Mouse (Mus musculus) heart, postnatal 0 days (tissue): ENCODE results near the gene Wee1. TPM values are rescaled to one million over a fixed set of nuclear protein-coding genes. Genes with fewer than 3 reads are reported as not detected.

Experiments used
- ATAC-seq: fragments of 200-750 bp; cut with Nextera tagmentation; 2 replicates; pipeline ENCODE4 v1.8.0; 2017; ENCODE audit warnings: low read depth, moderate number of reproducible peaks, moderate library complexity; ENCODE audit not compliant: insufficient read depth
- DNase-seq: peaks from one replicate; pipeline ENCODE4 v3.0.0-alpha.2; 2016; ENCODE audit warnings: low spot score
- H3K27ac ChIP-seq: fragments of 300-500 bp; sonication (generic); 2 replicates; pipeline ENCODE4 v1.5.1; 2014; ENCODE audit warnings: low read depth, mild to moderate bottlenecking
- H3K27me3 ChIP-seq: fragments of 300-500 bp; sonication (generic); 2 replicates; pipeline ENCODE4 v1.6.1; 2014; ENCODE audit warnings: low read length, mixed read lengths; ENCODE audit not compliant: control insufficient read depth, insufficient read depth
- H3K36me3 ChIP-seq: fragments of 300-500 bp; sonication (generic); replicated peaks from 2 replicates; pipeline ENCODE4 v1.6.1; 2014; ENCODE audit warnings: low read length, mixed read lengths; ENCODE audit not compliant: control insufficient read depth, insufficient read depth
- H3K4me1 ChIP-seq: fragments of 300-500 bp; sonication (generic); 2 replicates; pipeline ENCODE4 v1.6.1; 2014; ENCODE audit warnings: antibody characterized with exemption; ENCODE audit not compliant: control insufficient read depth, insufficient read depth
- H3K4me2 ChIP-seq: fragments of 300-500 bp; sonication (generic); 2 replicates; pipeline ENCODE4 v1.6.1; 2014; ENCODE audit warnings: low read depth, mild to moderate bottlenecking, low read length, moderate library complexity
- H3K4me3 ChIP-seq: fragments of 300-500 bp; sonication (generic); 2 replicates; pipeline ENCODE4 v1.5.1; 2014; ENCODE audit warnings: low read depth, low read length
- H3K9ac ChIP-seq: fragments of 300-500 bp; sonication (generic); replicated peaks from 2 replicates; pipeline ENCODE4 v1.6.1; 2014; ENCODE audit warnings: low read depth, low read length, mixed read lengths
- H3K9me3 ChIP-seq: fragments of 300-500 bp; sonication (generic); replicated peaks from 2 replicates; pipeline ENCODE4 v1.6.1; 2016; ENCODE audit warnings: low read length; ENCODE audit not compliant: control insufficient read depth
- CTCF ChIP-seq: IDR thresholded peaks from 2 replicates; pipeline ENCODE4 v1.5.1; 2016; ENCODE audit warnings: antibody characterized with exemption, control low read depth, low read depth
- EP300 ChIP-seq: IDR thresholded peaks from 2 replicates; pipeline ENCODE4 v1.6.1; 2016; ENCODE audit warnings: antibody characterized with exemption, low read depth
- WGBS: fragments of 180-500 bp; shearing (Covaris S2); extraction: QIAGEN DNeasy Blood & Tissue Kit; methylation state at CpG from one replicate; pipeline ENCODE4 v1.1.7; 2014; 5-methylcytosine and 5-hydroxymethylcytosine counted together
- polyA plus RNA-seq: library from polyadenylated mRNA; unstranded; fragments of >200 nt; fragmentation: Nextera tagmentation; extraction: Ambion mirVana; gene quantifications from 2 replicates; pipeline ENCODE4 v1.2.1, GENCODE M21; 2015
- total RNA-seq: library from RNA; depleted of rRNA; stranded (reverse); fragments of >200 nt; gene quantifications from 2 replicates; pipeline ENCODE4 v1.2.3, GENCODE M21; 2014; ENCODE audit warnings: low replicate concordance; rRNA removed

Gene Wee1
- total RNA-seq, result 21.4 and 27.9 TPM in 2 replicates
- 17.2 and 20.3 TPM in 2 replicates for polyA plus RNA-seq

DNA sequence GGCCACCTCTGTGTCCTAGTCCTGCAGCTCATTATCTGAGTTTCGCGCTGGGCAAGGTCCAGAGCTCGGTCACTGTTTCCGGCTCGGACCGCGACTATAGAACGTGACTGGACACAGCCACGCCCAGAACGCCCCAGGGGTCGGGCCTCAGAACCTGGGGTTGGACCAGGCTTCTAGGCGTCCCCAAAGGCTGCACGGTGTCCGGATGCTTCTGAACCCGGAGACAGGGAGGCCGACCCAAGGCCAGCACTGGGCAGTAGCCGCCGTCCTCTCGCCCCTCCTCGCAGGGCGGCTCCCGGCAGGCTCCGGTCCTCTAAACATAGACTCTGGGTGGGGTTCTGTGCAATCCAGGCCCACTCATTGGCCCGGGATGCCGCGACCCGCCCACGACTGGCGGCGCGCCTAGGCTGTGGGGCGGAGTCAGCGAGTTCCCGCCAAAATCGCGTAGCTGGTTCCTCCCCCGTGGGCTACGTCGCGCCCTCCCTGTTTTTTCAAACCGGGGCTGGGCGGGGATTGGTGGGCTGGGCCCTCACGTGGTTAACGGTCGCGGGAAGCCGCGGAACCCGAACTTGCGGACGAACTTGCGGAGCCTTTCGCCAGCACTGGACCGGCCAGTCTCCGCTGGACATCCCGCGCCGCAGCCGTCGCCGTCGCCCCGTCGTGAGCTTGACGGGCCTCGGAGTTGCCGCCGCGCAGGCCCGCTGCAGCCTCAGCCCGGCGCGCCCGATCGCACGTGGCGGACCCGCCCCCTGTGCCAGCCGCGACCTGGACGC, at the start of gene Wee1:
TSS of gene Wee1 (plus strand) at position 531 of the 773 bp plus-strand sequence.
- ATAC-seq, result peak; percentile 93
- TF ChIP-seq EP300, result peak; percentile 85
- TF ChIP-seq CTCF, result no peak
- under 1% methylated on average over 81 of the region's 81 CpGs for WGBS

DNA sequence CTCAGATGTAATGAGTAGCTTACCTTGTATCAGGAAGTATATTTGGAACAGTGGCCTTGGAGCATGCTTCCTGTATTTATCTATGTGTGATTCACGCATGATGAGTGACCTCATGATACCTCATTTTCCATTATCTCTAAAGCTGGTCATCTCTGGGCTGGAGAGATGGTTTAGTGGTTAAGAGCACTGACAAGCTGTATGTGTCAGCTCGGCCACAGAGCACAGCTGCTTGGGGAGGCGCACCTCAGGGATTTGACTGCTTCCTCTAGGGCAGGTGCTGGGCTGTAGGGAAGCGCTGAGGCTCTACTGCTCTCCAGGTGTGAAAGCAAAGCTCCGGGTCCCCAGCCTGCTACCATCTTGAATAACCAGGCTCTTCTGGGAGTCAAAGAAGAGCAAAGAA, 43.7 kb upstream of the Wee1 start:
- ATAC-seq, result no peak
- Histone ChIP-seq H3K4me3 (no peak overlapping the region), H3K27ac (no peak overlapping the region), H3K4me1 (no peaks in the 10 kb centered on the region), H3K9ac (no peak overlapping the region), H3K9me3 (no peaks in the 10 kb centered on the region), H3K36me3 (peaks cover 95% of the 10 kb centered on the region), H3K4me2 (no peak overlapping the region), H3K27me3 (no peaks in the 10 kb centered on the region)
- WGBS, result 86% methylated on average over 5 of the region's 5 CpGs
- TF ChIP-seq EP300 (no peak), CTCF (no peak)
- no peak for DNase-seq

More for the DNA sequence above, at the start of gene Wee1:
- Histone ChIP-seq H3K9me3 (no peaks in the 10 kb centered on the region), H3K27me3 (no peaks in the 10 kb centered on the region), H3K9ac (peak within 1 kb of the TSS; percentile 91), H3K27ac (peak within 1 kb of the TSS; percentile 97), H3K4me3 (peak within 1 kb of the TSS; percentile 88), H3K36me3 (no peaks in the 10 kb centered on the region; the same call in 1 of the 2 replicates), H3K4me1 (peaks cover 17% of the 10 kb centered on the region), H3K4me2 (peak within 1 kb of the TSS; percentile 90)
- peak; percentile 98 for DNase-seq

DNA sequence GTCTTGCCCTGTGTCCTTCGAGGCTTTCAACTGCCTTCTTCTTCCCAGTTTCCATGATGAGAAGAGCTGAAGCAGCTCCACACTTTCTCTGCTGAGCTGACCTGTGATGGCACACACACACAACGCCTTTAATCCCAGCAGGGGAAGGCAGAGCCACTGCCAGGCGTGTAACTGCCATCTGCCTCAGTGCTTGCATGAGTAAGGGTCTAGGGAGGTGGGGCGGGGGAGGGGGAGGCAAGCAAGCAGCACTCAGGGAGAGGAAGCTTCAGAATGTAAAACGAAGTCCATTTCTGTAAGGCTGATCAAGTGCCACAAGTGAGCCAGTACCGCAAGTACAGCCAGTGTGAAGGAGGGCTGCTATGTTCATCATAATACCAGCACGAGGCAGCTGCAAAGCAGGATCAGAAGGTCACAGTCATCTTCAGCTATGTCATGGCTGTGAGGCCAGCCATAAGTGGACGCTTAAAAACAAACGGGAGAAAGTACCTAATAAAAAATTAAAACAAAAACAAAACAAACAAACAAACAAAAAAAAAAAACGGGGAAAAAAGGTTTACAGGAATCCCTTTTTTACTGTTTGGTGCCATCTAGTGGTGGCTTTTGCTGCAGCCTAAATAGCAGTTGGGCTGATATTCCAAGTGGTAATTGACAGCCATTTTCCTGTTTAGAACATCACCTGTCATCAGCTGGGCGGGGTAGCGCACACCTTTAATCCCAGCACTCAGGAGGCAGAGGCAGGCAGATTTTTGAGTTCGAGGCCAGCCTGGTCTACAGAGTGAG, 38.3 kb upstream of the Wee1 start:
- no peak overlapping the region for H3K27ac ChIP-seq
- 60% methylated on average over 13 of the region's 13 CpGs for WGBS

DNA sequence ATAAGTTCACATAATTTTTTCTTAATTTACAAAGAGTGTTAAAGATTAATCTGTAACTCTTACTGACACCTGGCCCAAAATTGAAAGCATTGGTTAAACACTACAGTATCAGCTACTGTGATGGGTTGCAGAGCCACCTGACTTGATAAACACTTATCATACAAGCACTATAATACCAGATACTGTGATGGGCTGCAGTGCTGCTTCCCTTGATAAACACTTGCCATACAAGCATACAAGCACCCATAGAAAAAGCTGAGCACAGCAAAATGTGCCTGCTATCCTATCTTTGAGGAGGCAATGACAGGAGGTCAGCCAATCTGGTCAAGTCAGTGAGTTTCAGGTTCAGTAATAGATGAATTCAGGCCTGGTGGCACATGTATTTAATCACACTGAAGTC, 36.6 kb upstream of the Wee1 start:
- DNase-seq (no peak), ATAC-seq (no peak)
- no peaks in the 10 kb centered on the region for H3K27me3 ChIP-seq
- H3K4me3 ChIP-seq, result no peak overlapping the region
- H3K27ac ChIP-seq, result no peak overlapping the region
- H3K9ac ChIP-seq, result no peak overlapping the region
- H3K4me2 ChIP-seq, result no peak overlapping the region
- no peaks in the 10 kb centered on the region for H3K4me1 ChIP-seq
- H3K9me3 ChIP-seq, result no peaks in the 10 kb centered on the region
- peaks cover 96% of the 10 kb centered on the region for H3K36me3 ChIP-seq
- no peak for TF ChIP-seq CTCF

More for the DNA sequence above, 38.3 kb upstream of the Wee1 start:
- H3K4me3 ChIP-seq, result no peak overlapping the region
- ATAC-seq (peak; percentile 58; the same call in 1 of the 2 replicates), DNase-seq (peak; percentile 81)
- H3K9ac ChIP-seq, result no peak overlapping the region
- no peak overlapping the region for H3K4me2 ChIP-seq
- no peaks in the 10 kb centered on the region for H3K4me1 ChIP-seq
- peaks cover 96% of the 10 kb centered on the region for H3K36me3 ChIP-seq
- no peaks in the 10 kb centered on the region for H3K9me3 ChIP-seq
- H3K27me3 ChIP-seq, result no peaks in the 10 kb centered on the region
- peak; percentile 75 for TF ChIP-seq CTCF
- TF ChIP-seq EP300, result no peak

DNA sequence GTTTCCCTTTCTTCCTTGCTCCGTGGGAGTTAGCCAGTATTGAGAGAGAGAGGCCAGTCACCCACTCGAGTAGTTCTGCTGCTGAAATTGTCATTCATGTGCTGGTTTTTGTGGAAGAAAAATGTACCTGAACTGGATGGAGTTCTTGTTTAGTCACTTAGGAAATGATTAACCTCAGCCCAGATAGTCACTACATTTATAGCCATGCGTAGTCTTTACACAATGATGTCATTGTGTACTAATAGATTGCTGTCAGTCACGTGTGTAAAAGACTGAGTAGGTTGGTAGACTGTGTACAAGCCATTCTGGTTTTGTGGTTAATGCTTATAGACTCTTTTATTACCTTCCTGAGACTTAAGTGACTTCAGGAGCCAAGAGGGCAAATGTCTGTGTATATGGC, 33.9 kb upstream of the Wee1 start:
- no peaks in the 10 kb centered on the region for H3K9me3 ChIP-seq
- H3K27ac ChIP-seq, result no peak overlapping the region
- 64% methylated on average over 4 of the region's 4 CpGs for WGBS
- ATAC-seq (no peak), DNase-seq (no peak)
- H3K27me3 ChIP-seq, result no peaks in the 10 kb centered on the region
- no peak overlapping the region for H3K9ac ChIP-seq
- no peak overlapping the region for H3K4me3 ChIP-seq
- TF ChIP-seq EP300 (no peak), CTCF (no peak)
- peaks cover 95% of the 10 kb centered on the region for H3K36me3 ChIP-seq
- no peaks in the 10 kb centered on the region for H3K4me1 ChIP-seq
- no peak overlapping the region for H3K4me2 ChIP-seq
